Mouse (Mus musculus) heart, postnatal 0 days (tissue): ENCODE data around the gene Ogfod3. TPM values are rescaled to one million over a fixed set of nuclear protein-coding genes. Genes with fewer than 3 reads are reported as not detected.

Experiments used
- ATAC-seq: fragments of 200-750 bp; cut with Nextera tagmentation; 2 replicates; pipeline ENCODE4 v1.8.0; 2017; ENCODE audit warnings: low read depth, moderate number of reproducible peaks, moderate library complexity; ENCODE audit not compliant: insufficient read depth
- DNase-seq: peaks from one replicate; pipeline ENCODE4 v3.0.0-alpha.2; 2016; ENCODE audit warnings: low spot score
- H3K27ac ChIP-seq: fragments of 300-500 bp; sonication (generic); 2 replicates; pipeline ENCODE4 v1.5.1; 2014; ENCODE audit warnings: low read depth, mild to moderate bottlenecking
- H3K27me3 ChIP-seq: fragments of 300-500 bp; sonication (generic); 2 replicates; pipeline ENCODE4 v1.6.1; 2014; ENCODE audit warnings: low read length, mixed read lengths; ENCODE audit not compliant: control insufficient read depth, insufficient read depth
- H3K36me3 ChIP-seq: fragments of 300-500 bp; sonication (generic); replicated peaks from 2 replicates; pipeline ENCODE4 v1.6.1; 2014; ENCODE audit warnings: low read length, mixed read lengths; ENCODE audit not compliant: control insufficient read depth, insufficient read depth
- H3K4me1 ChIP-seq: fragments of 300-500 bp; sonication (generic); 2 replicates; pipeline ENCODE4 v1.6.1; 2014; ENCODE audit warnings: antibody characterized with exemption; ENCODE audit not compliant: control insufficient read depth, insufficient read depth
- H3K4me2 ChIP-seq: fragments of 300-500 bp; sonication (generic); 2 replicates; pipeline ENCODE4 v1.6.1; 2014; ENCODE audit warnings: low read depth, mild to moderate bottlenecking, low read length, moderate library complexity
- H3K4me3 ChIP-seq: fragments of 300-500 bp; sonication (generic); 2 replicates; pipeline ENCODE4 v1.5.1; 2014; ENCODE audit warnings: low read depth, low read length
- H3K9ac ChIP-seq: fragments of 300-500 bp; sonication (generic); replicated peaks from 2 replicates; pipeline ENCODE4 v1.6.1; 2014; ENCODE audit warnings: low read depth, low read length, mixed read lengths
- H3K9me3 ChIP-seq: fragments of 300-500 bp; sonication (generic); replicated peaks from 2 replicates; pipeline ENCODE4 v1.6.1; 2016; ENCODE audit warnings: low read length; ENCODE audit not compliant: control insufficient read depth
- CTCF ChIP-seq: IDR thresholded peaks from 2 replicates; pipeline ENCODE4 v1.5.1; 2016; ENCODE audit warnings: antibody characterized with exemption, control low read depth, low read depth
- EP300 ChIP-seq: IDR thresholded peaks from 2 replicates; pipeline ENCODE4 v1.6.1; 2016; ENCODE audit warnings: antibody characterized with exemption, low read depth
- WGBS: fragments of 180-500 bp; shearing (Covaris S2); extraction: QIAGEN DNeasy Blood & Tissue Kit; methylation state at CpG from one replicate; pipeline ENCODE4 v1.1.7; 2014; 5-methylcytosine and 5-hydroxymethylcytosine counted together
- polyA plus RNA-seq: library from polyadenylated mRNA; unstranded; fragments of >200 nt; fragmentation: Nextera tagmentation; extraction: Ambion mirVana; gene quantifications from 2 replicates; pipeline ENCODE4 v1.2.1, GENCODE M21; 2015
- total RNA-seq: library from RNA; depleted of rRNA; stranded (reverse); fragments of >200 nt; gene quantifications from 2 replicates; pipeline ENCODE4 v1.2.3, GENCODE M21; 2014; ENCODE audit warnings: low replicate concordance

Gene Ogfod3
- total and polyA plus RNA-seq, 2 experiments from 2014 or later: 8.7 to 27.1 TPM

DNA sequence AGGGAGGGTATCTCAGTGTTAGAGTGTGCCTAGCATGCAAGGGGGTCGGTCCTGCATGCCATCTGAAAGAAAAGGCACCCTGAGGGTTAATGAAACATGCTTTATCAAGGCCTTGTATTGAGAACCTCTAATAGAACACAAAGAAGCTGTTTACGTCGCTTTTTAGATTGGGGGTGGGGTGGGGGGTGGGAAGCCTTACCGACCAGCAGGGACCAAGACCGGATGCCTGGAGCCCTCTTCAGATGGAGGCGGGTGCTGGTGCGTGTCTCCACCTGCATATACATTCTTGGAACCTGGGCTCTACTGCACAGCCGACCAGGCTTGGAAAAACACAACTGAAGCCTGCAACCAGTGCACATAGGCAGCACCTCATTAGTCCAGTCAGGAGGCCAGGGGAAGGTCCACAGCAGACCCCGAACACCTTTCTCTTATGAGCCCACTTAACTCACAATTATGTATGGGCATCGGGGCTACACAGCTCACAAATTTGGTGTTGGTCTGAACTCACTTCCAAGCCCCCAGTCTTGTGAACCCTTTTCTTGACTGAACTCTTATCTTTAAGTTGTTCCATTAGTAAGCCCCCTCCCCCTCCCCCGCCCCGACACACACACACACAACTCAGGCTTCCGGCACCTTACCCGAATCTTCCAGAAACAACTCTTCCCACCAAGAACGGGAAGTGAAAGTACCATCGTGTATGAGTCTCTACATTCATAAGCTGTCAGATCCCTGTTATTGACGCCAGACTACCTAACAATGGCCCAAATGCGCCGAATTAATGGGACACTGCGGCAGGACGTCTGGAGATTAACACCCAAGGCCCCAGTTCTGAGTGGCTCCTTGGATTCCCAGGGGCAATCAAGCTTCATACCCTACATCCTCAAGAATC lies 23.9 kb upstream of the Ogfod3 start:
- peak overlapping the region; percentile 90 for H3K4me2 ChIP-seq
- WGBS: 15% methylated on average over 21 of the region's 21 CpGs
- no peak for DNase-seq
- H3K4me1 ChIP-seq: peaks cover 9% of the 10 kb centered on the region
- no peaks in the 10 kb centered on the region for H3K9me3 ChIP-seq
- H3K9ac ChIP-seq: peak overlapping the region; percentile 68
- no peaks in the 10 kb centered on the region for H3K27me3 ChIP-seq
- H3K4me3 ChIP-seq: peak overlapping the region; percentile 77
- peaks cover 33% of the 10 kb centered on the region for H3K36me3 ChIP-seq
- no peak for TF ChIP-seq EP300
- no peak for TF ChIP-seq CTCF
- H3K27ac ChIP-seq: peak overlapping the region; percentile 79
- ATAC-seq: 0 out of 2 replicates have a peak, but pooled peaks have one; percentile 12

DNA sequence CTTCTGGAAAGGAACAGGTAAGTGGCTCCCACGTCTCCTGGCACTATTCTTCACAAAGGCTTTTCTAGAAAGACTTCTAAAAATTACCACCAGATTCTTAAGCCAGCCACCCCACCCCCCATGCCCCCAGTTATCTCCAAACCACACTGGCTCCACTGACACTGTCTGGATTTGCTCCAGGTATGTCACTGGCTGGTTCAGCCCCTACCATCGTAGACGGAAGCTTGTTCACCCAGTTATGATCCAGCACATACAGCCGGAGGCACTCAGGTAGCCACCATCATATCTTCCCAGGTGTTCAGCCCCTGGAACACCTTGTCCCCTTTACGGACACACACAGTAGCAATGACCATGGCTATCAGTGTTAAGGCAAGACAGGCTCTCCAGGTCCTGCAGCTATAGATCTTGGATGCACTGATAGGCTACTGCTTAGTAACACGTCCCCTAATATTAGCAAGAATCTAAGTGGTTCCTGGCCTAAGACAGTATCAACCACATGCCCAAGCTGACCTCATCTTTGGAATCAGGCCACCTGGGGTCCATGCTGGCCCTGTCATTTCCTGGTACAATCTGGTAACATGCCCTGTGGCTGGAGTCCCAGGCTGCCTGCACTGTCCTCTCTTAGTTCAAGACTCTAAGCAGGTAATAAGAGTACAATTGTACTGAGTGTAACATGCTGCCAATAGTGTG lies 17.0 kb upstream of the Ogfod3 start:
- ATAC-seq: peak; percentile 52
- Histone ChIP-seq H3K4me3 (no peak overlapping the region), H3K4me1 (peaks cover 13% of the 10 kb centered on the region), H3K27ac (0 out of 2 replicates have a peak overlapping the region, but pooled peaks have one; percentile 2), H3K9me3 (no peaks in the 10 kb centered on the region), H3K27me3 (no peaks in the 10 kb centered on the region), H3K36me3 (peaks cover 83% of the 10 kb centered on the region), H3K4me2 (no peak overlapping the region), H3K9ac (no peak overlapping the region)
- DNase-seq: no peak
- TF ChIP-seq CTCF: no peak
- no peak for TF ChIP-seq EP300
- WGBS: 42% methylated on average over 6 of the region's 6 CpGs

DNA sequence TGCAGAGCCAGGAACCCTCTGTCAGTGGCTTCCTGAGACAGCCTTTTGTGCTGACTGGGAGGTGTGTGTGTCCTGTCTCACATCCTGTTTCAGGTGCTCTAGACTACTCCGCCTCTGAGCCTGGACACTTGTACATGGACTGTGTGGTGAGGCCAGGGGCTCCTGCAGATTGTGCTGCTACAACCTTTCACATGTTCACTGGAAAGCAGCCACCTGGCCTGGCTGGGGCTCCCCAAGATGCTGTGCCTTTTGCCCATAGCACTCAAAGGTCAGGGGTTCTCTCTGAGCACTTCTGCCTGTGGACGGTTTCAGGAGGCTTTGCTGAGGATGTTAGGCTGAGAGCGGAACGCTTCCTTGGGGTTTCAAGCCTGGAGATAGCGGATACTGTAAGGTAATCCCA lies 16.3 kb upstream of the Ogfod3 start:
- no peak for DNase-seq
- Histone ChIP-seq H3K4me2 (no peak overlapping the region), H3K36me3 (peaks cover 83% of the 10 kb centered on the region), H3K27ac (no peak overlapping the region), H3K9ac (no peak overlapping the region), H3K9me3 (no peaks in the 10 kb centered on the region), H3K4me1 (peaks cover 13% of the 10 kb centered on the region), H3K4me3 (no peak overlapping the region), H3K27me3 (no peaks in the 10 kb centered on the region)
- TF ChIP-seq CTCF: no peak
- no peak for TF ChIP-seq EP300
- ATAC-seq: no peak
- WGBS: 75% methylated on average over 5 of the region's 5 CpGs

DNA sequence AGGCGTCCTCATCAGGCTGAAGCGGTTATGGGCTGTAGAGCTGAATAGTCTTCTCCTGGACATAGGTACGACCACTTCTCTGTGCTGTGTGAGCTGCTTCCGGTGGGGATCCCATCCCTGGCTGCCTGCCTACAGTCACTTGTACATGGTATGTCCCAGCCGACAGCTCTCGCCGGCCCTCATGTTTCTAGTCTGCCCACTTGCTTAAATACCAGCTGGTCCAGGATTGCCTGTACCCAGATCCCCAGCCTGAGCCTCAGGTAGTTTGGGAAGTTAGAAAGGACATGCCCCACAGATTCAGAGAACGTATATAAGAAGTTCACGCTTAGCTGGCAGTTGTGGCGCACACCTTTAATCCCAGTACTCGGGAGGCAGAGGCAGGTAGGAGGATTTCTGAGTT lies 15.3 kb upstream of the Ogfod3 start:
- H3K27me3 ChIP-seq: no peaks in the 10 kb centered on the region
- TF ChIP-seq CTCF (no peak), EP300 (no peak)
- H3K9ac ChIP-seq: no peak overlapping the region
- no peaks in the 10 kb centered on the region for H3K9me3 ChIP-seq
- H3K4me3 ChIP-seq: no peak overlapping the region
- peaks cover 73% of the 10 kb centered on the region for H3K36me3 ChIP-seq
- no peak overlapping the region for H3K4me2 ChIP-seq
- peaks cover 13% of the 10 kb centered on the region for H3K4me1 ChIP-seq
- H3K27ac ChIP-seq: no peak overlapping the region
- 75% methylated on average over 11 of the region's 11 CpGs for WGBS
- ATAC-seq: no peak
- no peak for DNase-seq

- peaks cover 44% of the 10 kb centered on the region for H3K36me3 ChIP-seq
These were observed 12.3 kb upstream of the Ogfod3 start for GRCm38 (mm10) chr11:121216831-121217230.

More at GRCm38 (mm10) chr11:121216831-121217230, 12.3 kb upstream of the Ogfod3 start:
- DNase-seq (no peak), ATAC-seq (no peak)
- H3K9ac ChIP-seq: no peak overlapping the region
- H3K4me3 ChIP-seq: no peak overlapping the region
- H3K27ac ChIP-seq: no peak overlapping the region
- H3K27me3 ChIP-seq: no peaks in the 10 kb centered on the region
- 88% methylated on average over 3 of the region's 3 CpGs for WGBS
- H3K4me1 ChIP-seq: peaks cover 12% of the 10 kb centered on the region
- no peak overlapping the region for H3K4me2 ChIP-seq
- no peak for TF ChIP-seq CTCF
- no peak for TF ChIP-seq EP300
- no peaks in the 10 kb centered on the region for H3K9me3 ChIP-seq
